Comparison of ENCODE assay signal across 10 mouse cellular contexts in genomic region chr8:12400611-12401390, GRCm38 (mm10). TPM values are rescaled to one million over a fixed set of nuclear protein-coding genes. Genes with fewer than 3 reads are reported as not detected.
DNase-seq lines count a peak whose midpoint lies in the region; ATAC-seq and TF ChIP-seq lines count a peak whose summit lies in the region.
"Had no signal": no experiment of that assay in that cellular context is flagged by ENCODE, and none has a peak within 500 bp of the region (broad histone marks: within the 10 kb centered on the region; RNA-seq: fewer than 3 reads in every experiment).

No protein-coding gene starts in this region.

- DNase-seq in heart, adult 11 months = peak; percentile 78
- no peak for DNase-seq in heart, adult 2 months
- peak; percentile 94 for DNase-seq in ES-CJ7 (ENCODE audit: low read depth, low spot score)
- peak; percentile 76 for DNase-seq in forebrain, embryonic 14.5 days (ENCODE audit: low spot score)
- peak; percentile 32 for DNase-seq in layer of hippocampus, adult 9-11 months
- DNase-seq in adrenal gland, adult 18-20 months (ENCODE audit: low spot score in 2 of 2) = no peak
- no peak for DNase-seq in thymus, postnatal 0 days (ENCODE audit: low spot score)
- no peak for DNase-seq in left cerebral cortex, postnatal 14 days (ENCODE audit: low spot score in 2 of 2)

- H3K79me2 ChIP-seq in heart, adult 2 months (replicated peaks; ENCODE audit: control insufficient read depth, insufficient read depth, low read length) = no peaks in the 10 kb centered on the region

- intact Hi-C loops in heart, adult 2 months (cut with DNase I) = no loop called here
- intact Hi-C loops in left cerebral cortex, postnatal 14 days (cut with DNase I) = no loop called here

- no peak overlapping the region for H3K9ac ChIP-seq in heart, adult 2 months (ENCODE audit: low read depth, low read length)
- H3K9ac ChIP-seq in forebrain, embryonic 14.5 days (ENCODE audit: low read length) = peak overlapping the region; percentile 83

- peak; percentile 71 for ATAC-seq in forebrain, embryonic 14.5 days

- no peak for TF ChIP-seq EP300 in heart, adult 2 months (IDR thresholded peaks at IDR 0.05; ENCODE audit: insufficient read depth, low read depth, low read length)

- peaks cover 34% of the 10 kb centered on the region for H3K27me3 ChIP-seq in heart, adult 2 months (ENCODE audit: control insufficient read depth, insufficient read depth, low read length)
- peaks cover 4% of the 10 kb centered on the region; the same call in 1 of the 2 replicates for H3K27me3 ChIP-seq in forebrain, embryonic 14.5 days (replicated peaks; ENCODE audit: control insufficient read depth, insufficient read depth, low read length)

- H3K9me3 ChIP-seq in forebrain, embryonic 14.5 days (replicated peaks; ENCODE audit: control insufficient read depth, low read length) = no peaks in the 10 kb centered on the region

- no peak for TF ChIP-seq CTCF in heart, adult 2 months (IDR thresholded peaks at IDR 0.05)

- no peak overlapping the region for H3K4me3 ChIP-seq in heart, adult 2 months
- H3K4me3 ChIP-seq in forebrain, embryonic 14.5 days (ENCODE audit: low read depth, low read length) = peak overlapping the region; percentile 73

- WGBS in heart, adult 2 months = 2% methylated on average over 39 of the region's 44 CpGs
- WGBS in forebrain, embryonic 14.5 days = under 1% methylated on average over 42 of the region's 44 CpGs

- TF ChIP-seq POLR2A in heart, adult 2 months (IDR thresholded peaks at IDR 0.05; ENCODE audit: insufficient read depth, low read depth, low read length) = no peak

- no peak overlapping the region for H3K27ac ChIP-seq in heart, adult 2 months
- H3K27ac ChIP-seq in forebrain, embryonic 14.5 days (ENCODE audit: low read depth, low read length) = peak overlapping the region; percentile 95

- H3K4me1 ChIP-seq in heart, adult 2 months (ENCODE audit: control insufficient read depth, insufficient read depth, low read length) = no peaks in the 10 kb centered on the region
- H3K4me1 ChIP-seq in forebrain, embryonic 14.5 days (ENCODE audit: control insufficient read depth, insufficient read depth, low read length) = peaks cover 37% of the 10 kb centered on the region

- no peaks in the 10 kb centered on the region for H3K36me3 ChIP-seq in heart, adult 2 months (ENCODE audit: control insufficient read depth, insufficient read depth, low read length)
- peaks cover 8% of the 10 kb centered on the region for H3K36me3 ChIP-seq in forebrain, embryonic 14.5 days (ENCODE audit: control insufficient read depth, insufficient read depth, low read length)

- H3K4me2 ChIP-seq in forebrain, embryonic 14.5 days (ENCODE audit: low read length) = peak overlapping the region; percentile 89

RNA-seq across cellular contexts. Expression of gene Sox1, which starts 5.7 kb away (rescaled TPM):
- not detected for total RNA-seq in heart, adult 2 months (2021)
- not detected in 2 replicates for polyA plus RNA-seq in heart, adult 2 months (2012; rRNA removed)
- polyA plus RNA-seq in forebrain, embryonic 14.5 days (2014; fragmentation: Nextera tagmentation; extraction: Ambion mirVana) = 5.7 and 6.1 TPM in 2 replicates
- total RNA-seq in adrenal gland, adult 18-20 months (2021) = not detected
- polyA plus RNA-seq in thymus, postnatal 0 days (2015; fragmentation: Nextera tagmentation; extraction: Ambion mirVana) = not detected in 2 replicates
- 10 to 100 TPM in 1 of 2 experiments, 1 to 10 TPM in 1; 6.1 to 10.4 TPM for total RNA-seq in left cerebral cortex, postnatal 14 days (2021)
- total RNA-seq: common myeloid progenitor, adult 5-6 weeks had no signal
- polyA plus RNA-seq: spleen, adult 2 months had no signal

Comparison
In these comparisons a context has a peak if more than half of its experiments do, and no peak if none do; other contexts are left out.
1. DNase-seq: peak in heart, adult 11 months (single experiment), ES-CJ7 (single experiment), forebrain, embryonic 14.5 days (single experiment) and layer of hippocampus, adult 9-11 months (single experiment); none in heart, adult 2 months (0 of 2), adrenal gland, adult 18-20 months (0 of 2), thymus, postnatal 0 days (single experiment) and left cerebral cortex, postnatal 14 days (0 of 2).
2. RNA of gene Sox1, which starts 5.7 kb away (total RNA-seq): 6.1 to 10.4 TPM in left cerebral cortex, postnatal 14 days; not detected in heart, adult 2 months and not detected in adrenal gland, adult 18-20 months; every median in the first group is over 4 times any median in the second.